Mouse (Mus musculus): ENCODE results near the gene Nrxn3. TPM values are rescaled to one million over a fixed set of nuclear protein-coding genes. Genes with fewer than 3 reads are reported as not detected.

The Nrxn3 gene
- polyA plus RNA-seq, 1 experiment, result not detected

GRCm38 (mm10) chr12:89073167-89073743 is 350.6 kb downstream of the Nrxn3 start:
- no peak overlapping the region for H3K4me3 ChIP-seq (ENCODE audit: insufficient read depth, low read length)
- H3K27ac ChIP-seq (ENCODE audit: insufficient read depth, low read depth, low read length), result no peak overlapping the region
- no peak for TF ChIP-seq POLR2A (IDR thresholded peaks at IDR 0.05; ENCODE audit: borderline replicate concordance, low read depth, low read length)
- no peak for TF ChIP-seq CTCF (IDR thresholded peaks at IDR 0.05; ENCODE audit: low read depth, low read length)
- no peaks in the 10 kb centered on the region for H3K4me1 ChIP-seq (ENCODE audit: control insufficient read depth, insufficient read depth, low read length)

DNA sequence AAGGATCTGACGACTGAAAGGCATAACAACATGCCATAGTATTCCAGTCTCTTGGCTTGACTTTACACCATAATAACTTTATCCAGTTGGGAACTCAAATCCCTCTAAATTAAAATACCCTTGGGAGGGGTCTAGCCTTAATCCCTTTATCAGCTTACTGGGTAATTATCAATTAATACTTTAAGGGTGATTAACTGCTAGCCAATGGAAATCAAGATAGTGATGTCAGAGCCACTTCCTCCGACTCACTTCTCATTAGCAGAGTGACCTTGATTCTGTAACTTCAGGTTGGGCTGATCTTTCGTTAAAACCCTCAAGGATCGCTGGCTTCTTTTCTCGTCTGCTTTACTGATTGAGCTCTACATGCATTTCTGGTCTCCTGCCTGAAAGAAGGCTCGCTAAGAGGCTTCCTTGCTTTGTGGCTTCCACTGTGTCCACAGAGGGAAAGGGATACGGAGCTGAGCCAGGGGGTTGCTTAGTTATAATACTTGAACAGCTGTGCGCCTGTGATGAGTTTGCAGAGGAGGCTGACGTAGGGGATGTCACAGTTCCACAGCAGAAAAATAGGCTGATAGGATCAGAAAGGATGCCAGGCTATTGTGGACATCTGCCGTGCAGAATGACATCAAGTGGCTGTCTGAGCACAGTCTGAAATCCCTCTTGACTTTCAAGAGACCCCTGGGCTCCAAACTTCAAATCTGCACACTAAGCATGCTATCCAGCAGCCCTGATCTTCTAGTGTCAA is 352.0 kb downstream of the Nrxn3 start:
- Histone ChIP-seq H3K4me1 (ENCODE audit: control insufficient read depth, insufficient read depth, low read length) (no peaks in the 10 kb centered on the region), H3K27ac (ENCODE audit: insufficient read depth, low read depth, low read length) (no peak overlapping the region), H3K4me3 (ENCODE audit: insufficient read depth, low read length) (no peak overlapping the region)
- TF ChIP-seq POLR2A (IDR thresholded peaks at IDR 0.05; ENCODE audit: borderline replicate concordance, low read depth, low read length) (no peak), CTCF (IDR thresholded peaks at IDR 0.05; ENCODE audit: low read depth, low read length) (no peak)

- TF ChIP-seq POLR2A (IDR thresholded peaks at IDR 0.05; ENCODE audit: borderline replicate concordance, low read depth, low read length) (no peak), CTCF (IDR thresholded peaks at IDR 0.05; ENCODE audit: low read depth, low read length) (no peak)
- Histone ChIP-seq H3K27ac (ENCODE audit: insufficient read depth, low read depth, low read length) (no peak overlapping the region), H3K4me3 (ENCODE audit: insufficient read depth, low read length) (no peak overlapping the region), H3K4me1 (ENCODE audit: control insufficient read depth, insufficient read depth, low read length) (no peaks in the 10 kb centered on the region)
These were observed 371.3 kb downstream of the Nrxn3 start for GRCm38 (mm10) chr12:89093806-89094479.

GRCm38 (mm10) chr12:89097561-89097960 is 374.9 kb downstream of the Nrxn3 start:
- Histone ChIP-seq H3K27ac (ENCODE audit: insufficient read depth, low read depth, low read length) (no peak overlapping the region), H3K4me3 (ENCODE audit: insufficient read depth, low read length) (no peak overlapping the region), H3K4me1 (ENCODE audit: control insufficient read depth, insufficient read depth, low read length) (no peaks in the 10 kb centered on the region)
- no peak for TF ChIP-seq POLR2A (IDR thresholded peaks at IDR 0.05; ENCODE audit: borderline replicate concordance, low read depth, low read length)
- TF ChIP-seq CTCF (IDR thresholded peaks at IDR 0.05; ENCODE audit: low read depth, low read length), result no peak

- H3K4me1 ChIP-seq (ENCODE audit: control insufficient read depth, insufficient read depth, low read length), result no peaks in the 10 kb centered on the region
- H3K4me3 ChIP-seq (ENCODE audit: insufficient read depth, low read length), result no peak overlapping the region
- TF ChIP-seq CTCF (IDR thresholded peaks at IDR 0.05; ENCODE audit: low read depth, low read length), result no peak
- no peak overlapping the region for H3K27ac ChIP-seq (ENCODE audit: insufficient read depth, low read depth, low read length)
These were observed 383.5 kb downstream of the Nrxn3 start for GRCm38 (mm10) chr12:89106029-89106733.

GRCm38 (mm10) chr12:89106881-89107584 is 384.4 kb downstream of the Nrxn3 start:
- no peak overlapping the region for H3K27ac ChIP-seq (ENCODE audit: insufficient read depth, low read depth, low read length)

DNA sequence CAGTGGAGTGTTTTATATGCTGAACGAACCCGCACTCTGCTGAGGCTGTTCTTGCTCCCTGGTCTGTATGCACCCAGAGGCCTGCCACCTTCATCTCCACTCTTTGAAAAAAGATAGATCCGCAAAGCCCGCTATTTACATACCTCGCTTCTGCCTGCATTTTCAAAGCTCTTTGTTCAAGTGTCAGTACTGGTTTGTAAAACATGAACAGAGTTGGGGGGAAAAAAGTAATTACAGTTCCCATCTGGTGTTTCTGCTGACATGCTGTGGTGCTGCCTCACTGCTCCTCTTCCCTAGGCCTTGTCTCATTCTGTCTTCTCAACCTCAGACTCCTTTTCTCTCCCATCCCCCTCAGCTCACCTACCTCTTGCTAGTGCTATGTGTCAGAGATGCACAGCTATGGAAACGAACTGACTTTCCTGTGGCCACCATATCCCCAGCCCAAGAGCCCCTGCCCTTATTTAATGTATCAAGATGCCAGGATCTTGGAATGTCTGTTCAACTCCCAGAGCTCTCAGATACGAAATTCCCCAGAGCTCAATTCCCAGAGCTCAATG is 387.2 kb downstream of the Nrxn3 start:
- TF ChIP-seq POLR2A (IDR thresholded peaks at IDR 0.05; ENCODE audit: borderline replicate concordance, low read depth, low read length) (no peak), CTCF (IDR thresholded peaks at IDR 0.05; ENCODE audit: low read depth, low read length) (no peak)
- no peak overlapping the region for H3K27ac ChIP-seq (ENCODE audit: insufficient read depth, low read depth, low read length)
- H3K4me1 ChIP-seq (ENCODE audit: control insufficient read depth, insufficient read depth, low read length), result no peaks in the 10 kb centered on the region
- no peak overlapping the region for H3K4me3 ChIP-seq (ENCODE audit: insufficient read depth, low read length)

More at GRCm38 (mm10) chr12:89106881-89107584, 384.4 kb downstream of the Nrxn3 start:
- no peak for TF ChIP-seq CTCF (IDR thresholded peaks at IDR 0.05; ENCODE audit: low read depth, low read length)
- no peak for TF ChIP-seq POLR2A (IDR thresholded peaks at IDR 0.05; ENCODE audit: borderline replicate concordance, low read depth, low read length)
- H3K4me1 ChIP-seq (ENCODE audit: control insufficient read depth, insufficient read depth, low read length), result no peaks in the 10 kb centered on the region
- no peak overlapping the region for H3K4me3 ChIP-seq (ENCODE audit: insufficient read depth, low read length)

- no peak overlapping the region for H3K27ac ChIP-seq (ENCODE audit: insufficient read depth, low read depth, low read length)
- H3K4me3 ChIP-seq (ENCODE audit: insufficient read depth, low read length), result no peak overlapping the region
- H3K4me1 ChIP-seq (ENCODE audit: control insufficient read depth, insufficient read depth, low read length), result no peaks in the 10 kb centered on the region
- TF ChIP-seq POLR2A (IDR thresholded peaks at IDR 0.05; ENCODE audit: borderline replicate concordance, low read depth, low read length) (no peak), CTCF (IDR thresholded peaks at IDR 0.05; ENCODE audit: low read depth, low read length) (no peak)
These were observed 405.9 kb downstream of the Nrxn3 start for GRCm38 (mm10) chr12:89128602-89129001.
